7 mouse cellular contexts compared by ENCODE assay signal in genomic region chr12:80227835-80228234, GRCm38 (mm10). TPM values are rescaled to one million over a fixed set of nuclear protein-coding genes. Genes with fewer than 3 reads are reported as not detected.
DNase-seq lines count a peak whose midpoint lies in the region; ATAC-seq and TF ChIP-seq lines count a peak whose summit lies in the region.

No protein-coding gene starts in this region.

- no peak overlapping the region for H3K4me2 ChIP-seq in heart, embryonic 13.5 days
- H3K4me2 ChIP-seq in limb, embryonic 13.5 days (replicated peaks), result no peak overlapping the region

- no peaks in the 10 kb centered on the region for H3K27me3 ChIP-seq in heart, embryonic 13.5 days (replicated peaks)
- H3K27me3 ChIP-seq in limb, embryonic 13.5 days, result no peaks in the 10 kb centered on the region

- H3K4me1 ChIP-seq in heart, embryonic 13.5 days, result peaks cover 100% of the 10 kb centered on the region
- H3K4me1 ChIP-seq in limb, embryonic 13.5 days, result peaks cover 98% of the 10 kb centered on the region

- TF ChIP-seq CTCF in brain, embryonic 14.5 days (IDR thresholded peaks at IDR 0.05; ENCODE audit: borderline replicate concordance, extremely low read depth, insufficient read depth, insufficient read length), result no peak

- H3K27ac ChIP-seq in heart, embryonic 13.5 days (replicated peaks), result peak overlapping the region; percentile 94
- H3K27ac ChIP-seq in limb, embryonic 13.5 days, result peak overlapping the region; percentile 93; the same call in 1 of the 2 replicates

- peaks cover 3% of the 10 kb centered on the region; the same call in 1 of the 2 replicates for H3K36me3 ChIP-seq in heart, embryonic 13.5 days
- no peaks in the 10 kb centered on the region for H3K36me3 ChIP-seq in limb, embryonic 13.5 days

- 16% methylated on average over 3 of the region's 3 CpGs for WGBS in heart, embryonic 13.5 days
- WGBS in limb, embryonic 13.5 days, result 12% methylated on average over 3 of the region's 3 CpGs

- H3K9me3 ChIP-seq in heart, embryonic 13.5 days, result no peaks in the 10 kb centered on the region
- H3K9me3 ChIP-seq in limb, embryonic 13.5 days, result no peaks in the 10 kb centered on the region

- ATAC-seq in heart, embryonic 13.5 days (ENCODE audit: extremely low read depth, insufficient number of reproducible peaks, low FRiP score, low TSS enrichment), result no peak
- ATAC-seq in limb, embryonic 13.5 days (ENCODE audit: low FRiP score, low read depth), result peak; percentile 42

- H3K4me3 ChIP-seq in heart, embryonic 13.5 days, result no peak overlapping the region
- no peak overlapping the region for H3K4me3 ChIP-seq in limb, embryonic 13.5 days

- DNase-seq in MN1 (ENCODE audit: low spot score), result peak; percentile 55
- peak; percentile 90 for DNase-seq in brain, embryonic 14.5 days (ENCODE audit: low read depth)
- DNase-seq in retina, embryonic 14.5 days (ENCODE audit: low spot score), result peak; percentile 72
- no peak for DNase-seq in layer of hippocampus, adult 9-10 months (ENCODE audit: low spot score)
- DNase-seq in left cerebral cortex, adult 8-10 months (ENCODE audit: low spot score in 2 of 2), result no peak

- H3K9ac ChIP-seq in heart, embryonic 13.5 days, result peak overlapping the region; percentile 16; the same call in 1 of the 2 replicates
- H3K9ac ChIP-seq in limb, embryonic 13.5 days, result no peak overlapping the region

- no peak for TF ChIP-seq POLR2A in brain, embryonic 14.5 days (IDR thresholded peaks at IDR 0.05; ENCODE audit: borderline replicate concordance, extremely low read depth, insufficient read depth, insufficient read length, poor library complexity, severe bottlenecking)

RNA-seq across cellular contexts. Expression of gene Actn1, which starts 32.3 kb away (rescaled TPM):
- polyA plus RNA-seq in brain, embryonic 14.5 days (2012; rRNA removed), result 25.1 and 30.5 TPM in 2 replicates
- 39.5 and 40.4 TPM in 2 replicates for polyA plus RNA-seq in heart, embryonic 13.5 days (2015; fragmentation: Nextera tagmentation; extraction: Ambion mirVana)
- polyA plus RNA-seq in limb, embryonic 13.5 days (2015; fragmentation: Nextera tagmentation; extraction: Ambion mirVana), result 31.7 and 35.2 TPM in 2 replicates
- 100 to 1,000 TPM in 1 of 4 experiments, 10 to 100 TPM in 3; 92.6 to 101 (median 98.8) TPM for total RNA-seq in left cerebral cortex, adult 8-10 months (2022)

Comparison
In these comparisons a context has a peak if more than half of its experiments do, and no peak if none do; other contexts are left out.
1. DNase-seq: peak in MN1 (single experiment), brain, embryonic 14.5 days (single experiment) and retina, embryonic 14.5 days (single experiment); none in layer of hippocampus, adult 9-10 months (single experiment) and left cerebral cortex, adult 8-10 months (0 of 2).